Mouse (Mus musculus) gastrocnemius, postnatal 25 days (tissue): ENCODE data around the gene Smarcc1. TPM values are rescaled to one million over a fixed set of nuclear protein-coding genes. Genes with fewer than 3 reads are reported as not detected.

Source experiments
- DNase-seq: peaks from one replicate; pipeline ENCODE4 v3.0.0; 2022
- total RNA-seq, 2 experiments: library from RNA; stranded (reverse); gene quantifications; 1 replicate in 1 of 2; 2 replicates in 1 of 2; pipeline ENCODE4 v1.2.3; 2021

Gene Smarcc1
- total RNA-seq, 2 experiments from 2014 or later: 19.5 to 19.6 TPM

DNA sequence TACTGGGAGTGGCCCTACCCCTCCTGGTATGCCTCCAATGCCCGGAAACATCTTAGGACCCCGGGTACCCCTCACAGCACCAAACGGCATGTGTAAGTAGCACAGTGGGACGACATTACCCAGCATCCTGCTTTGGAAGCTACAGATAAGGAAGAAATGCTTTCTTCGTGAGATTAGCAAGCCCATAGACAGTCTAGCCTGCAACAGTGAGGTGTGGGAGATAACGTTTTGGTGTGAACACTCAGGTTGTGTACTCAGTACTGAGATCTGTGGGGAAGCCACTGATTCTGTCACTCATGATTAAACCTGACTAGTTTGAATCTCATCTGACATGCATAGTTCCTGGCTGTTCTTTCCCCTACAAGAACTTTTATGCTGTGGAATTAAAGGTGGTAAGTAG is 117.5 kb downstream of the Smarcc1 start:
- DNase-seq: no peak

DNA sequence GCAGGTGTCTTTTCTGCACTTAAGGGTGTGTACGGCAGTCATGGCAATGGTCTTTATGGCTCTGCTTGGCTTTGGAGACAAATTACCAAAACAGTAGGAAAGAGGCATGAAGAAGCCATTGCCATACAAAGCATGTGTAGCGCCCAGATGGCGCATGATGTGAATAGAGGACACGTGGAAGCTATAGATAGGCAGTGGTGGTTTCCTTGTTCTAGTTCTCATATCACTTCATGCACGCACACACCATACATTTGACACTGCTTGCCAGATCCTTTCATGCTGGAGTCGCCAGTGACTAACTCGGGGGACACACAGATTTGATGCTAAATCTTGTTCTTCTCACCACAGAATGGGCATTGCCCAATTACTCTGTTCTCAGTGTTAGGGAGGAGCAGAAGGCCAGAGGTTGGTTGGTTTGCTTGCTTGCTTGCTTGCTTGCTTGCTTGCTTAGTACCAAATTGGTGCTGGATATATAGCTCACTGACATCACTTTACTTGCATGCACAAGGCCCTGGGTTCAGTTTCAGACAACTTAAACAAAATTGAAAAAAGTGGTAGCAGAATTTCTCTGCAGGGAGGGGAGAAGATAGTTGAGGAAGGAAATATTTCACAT is 125.8 kb downstream of the Smarcc1 start, which contains the start of gene Cspg5:
TSS of gene Cspg5 (plus strand) at position 563 of the 613 bp plus-strand sequence.
- DNase-seq: no peak

DNA sequence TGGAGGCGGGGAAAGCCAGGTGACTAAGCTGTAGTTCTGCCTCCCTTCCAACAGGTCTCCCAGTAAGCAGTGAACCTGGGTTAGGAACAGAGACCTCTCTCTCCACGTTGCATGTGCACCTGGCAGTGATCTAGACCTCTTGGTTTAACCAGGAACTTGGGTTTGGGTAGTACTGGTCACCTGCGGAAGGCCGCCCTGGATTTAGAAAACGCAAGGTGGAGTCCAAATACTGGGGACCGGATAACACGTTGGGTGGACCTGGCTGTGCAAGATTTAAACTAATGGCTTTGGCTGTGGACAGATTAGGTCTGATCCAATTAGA is 127.0 kb downstream of the Smarcc1 start:
- DNase-seq: no peak

DNA sequence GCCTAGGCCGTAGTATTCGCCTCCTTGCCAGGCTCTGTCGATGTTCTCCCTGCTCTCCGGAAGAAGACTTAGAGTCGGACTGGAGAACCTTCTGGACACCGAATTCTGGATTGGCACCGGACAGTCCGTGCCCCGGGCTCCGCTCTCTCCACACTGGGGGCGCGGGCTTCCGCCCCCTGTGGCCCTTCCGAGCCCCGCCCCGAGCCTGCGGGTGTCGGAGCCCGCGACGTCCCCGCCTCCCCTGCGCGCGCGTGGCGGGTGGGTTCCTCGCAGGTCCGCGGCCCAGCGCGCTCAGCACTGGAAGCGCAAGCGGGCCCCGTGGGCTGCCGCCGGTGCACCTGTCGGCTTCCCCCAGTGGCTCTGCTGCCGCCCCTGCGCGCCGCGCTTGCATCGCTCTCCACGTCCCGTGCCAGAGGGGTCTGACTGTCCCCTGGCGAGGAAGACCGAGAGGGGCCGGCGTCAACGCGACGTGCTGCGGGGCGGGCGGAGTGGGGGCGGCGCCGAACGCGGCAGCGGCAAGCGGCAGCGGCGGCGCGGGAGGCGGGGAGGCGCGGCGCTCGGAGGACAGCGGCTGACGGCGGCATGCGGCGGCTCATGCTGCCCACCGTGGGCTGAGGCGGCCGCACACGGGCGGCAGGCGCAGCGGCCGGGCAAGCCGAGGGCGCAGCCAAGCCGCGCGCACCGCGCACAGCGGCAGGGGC is 127.5 kb downstream of the Smarcc1 start:
- peak; percentile 16 for DNase-seq

DNA sequence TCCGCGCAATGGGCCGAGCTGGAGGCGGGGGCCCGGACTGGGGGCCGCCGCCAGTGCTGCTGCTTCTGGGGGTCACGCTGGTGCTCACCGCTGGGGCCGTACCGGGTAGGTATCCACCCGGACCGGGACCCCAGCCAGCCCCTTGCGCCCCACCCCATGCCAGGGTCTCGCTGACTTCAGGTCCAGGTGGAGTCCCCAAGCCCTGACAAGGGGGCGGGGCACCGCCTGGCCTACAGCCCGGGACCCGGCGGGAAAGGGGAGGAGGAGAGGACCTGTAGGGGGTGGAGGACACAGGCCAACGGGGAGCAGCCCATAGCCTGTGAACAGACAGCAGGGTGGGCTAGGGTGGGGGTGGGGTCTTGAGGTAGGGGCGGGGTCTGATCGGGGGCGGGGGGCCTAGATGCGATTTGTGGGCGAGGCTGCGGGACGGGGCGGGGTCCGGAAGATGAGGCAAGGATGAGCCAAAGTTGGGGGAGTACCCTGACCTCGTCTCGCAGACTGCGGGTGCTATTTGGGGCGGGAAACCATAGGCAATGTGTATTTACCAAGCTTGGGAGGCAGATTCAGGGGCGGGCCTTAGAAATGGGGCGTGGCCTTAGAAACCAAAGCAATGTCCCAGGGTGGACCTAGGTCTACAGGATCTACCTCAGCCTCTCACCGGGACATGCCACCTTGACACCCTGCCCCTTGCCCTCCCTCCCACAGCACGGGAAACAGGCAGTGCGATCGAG is 128.2 kb downstream of the Smarcc1 start:
- peak; percentile 15 for DNase-seq

DNA sequence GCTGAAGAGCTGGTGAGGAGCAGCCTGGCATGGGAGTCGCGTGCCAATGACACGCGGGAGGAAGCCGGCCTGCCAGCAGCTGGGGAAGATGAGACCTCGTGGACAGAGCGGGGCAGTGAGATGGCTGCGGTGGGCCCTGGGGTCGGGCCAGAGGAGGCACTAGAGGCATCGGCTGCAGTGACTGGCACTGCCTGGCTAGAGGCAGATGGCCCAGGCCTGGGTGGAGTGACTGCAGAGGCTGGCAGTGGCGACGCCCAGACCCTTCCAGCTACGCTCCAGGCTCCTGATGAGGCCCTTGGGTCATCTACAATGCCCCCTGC is 128.8 kb downstream of the Smarcc1 start:
- DNase-seq: no peak

DNA sequence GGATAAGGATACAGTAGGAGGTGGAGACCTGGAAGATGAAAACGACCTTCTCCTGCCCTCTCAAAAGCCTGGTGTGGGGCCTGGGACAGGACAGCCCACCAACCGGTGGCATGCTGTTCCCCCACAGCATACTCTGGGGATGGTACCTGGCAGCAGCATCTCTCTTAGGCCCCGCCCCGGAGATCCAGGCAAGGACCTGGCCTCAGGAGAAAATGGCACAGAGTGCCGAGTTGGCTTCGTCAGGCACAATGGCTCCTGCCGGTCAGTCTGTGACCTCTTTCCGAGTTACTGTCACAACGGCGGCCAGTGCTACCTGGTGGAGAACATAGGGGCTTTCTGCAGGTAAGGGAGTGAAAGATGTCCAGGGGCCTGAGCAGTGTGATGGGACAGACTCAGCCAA is 129.5 kb downstream of the Smarcc1 start:
- DNase-seq: no peak

DNA sequence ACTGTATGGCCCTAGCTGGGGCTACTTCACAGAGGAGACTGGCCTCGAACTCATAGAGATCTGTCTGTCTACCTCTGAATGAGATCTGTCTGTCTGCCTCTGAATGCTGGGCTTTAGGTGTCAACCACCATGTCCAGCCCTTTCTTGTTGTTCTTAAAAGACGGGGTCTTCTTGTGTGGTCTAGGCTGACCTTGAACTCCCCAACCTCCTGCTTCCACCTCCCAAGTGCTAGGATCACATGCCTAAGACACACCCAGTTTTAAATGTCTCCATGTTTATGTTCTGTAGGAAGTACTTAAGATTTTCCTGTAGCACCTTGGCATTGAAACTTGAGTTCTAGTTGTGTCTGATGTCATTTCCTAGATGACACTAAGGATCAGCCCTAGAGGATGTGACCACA is 131.4 kb downstream of the Smarcc1 start:
- DNase-seq: no peak

DNA sequence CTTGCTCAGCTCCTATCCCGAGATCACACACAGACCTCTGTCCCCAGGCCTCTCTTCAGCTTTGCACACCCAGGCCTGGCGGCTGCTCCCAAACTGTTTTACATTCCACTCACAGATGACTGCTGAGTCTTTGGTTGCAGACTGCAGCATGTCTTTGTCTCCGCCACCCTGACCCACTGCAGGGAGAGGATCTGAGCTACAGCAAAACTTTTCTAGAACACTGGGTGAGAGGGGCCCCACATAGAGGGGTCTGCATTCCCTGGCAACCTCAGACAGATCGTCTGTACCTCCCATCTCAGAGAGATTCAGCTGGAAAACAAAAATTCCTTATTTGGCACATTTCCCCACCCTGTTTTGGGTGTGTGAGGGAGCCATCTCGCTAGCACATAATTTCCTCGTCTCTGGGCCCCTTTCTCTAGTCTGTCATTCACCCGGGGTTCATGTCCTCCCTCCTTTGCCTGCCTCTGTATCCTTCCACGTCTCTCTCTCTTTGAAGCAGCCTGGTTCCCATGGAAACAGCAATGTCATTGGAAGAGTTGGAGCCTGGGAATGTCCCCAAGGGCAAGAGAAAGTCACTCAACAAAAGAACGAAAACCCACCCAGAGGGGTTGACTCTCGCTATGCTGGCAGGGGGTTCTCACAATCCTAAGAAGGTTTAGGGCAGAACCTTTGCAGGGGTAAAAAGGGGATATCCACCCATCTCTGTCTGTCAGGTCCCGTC is 132.5 kb downstream of the Smarcc1 start:
- DNase-seq: no peak

DNA sequence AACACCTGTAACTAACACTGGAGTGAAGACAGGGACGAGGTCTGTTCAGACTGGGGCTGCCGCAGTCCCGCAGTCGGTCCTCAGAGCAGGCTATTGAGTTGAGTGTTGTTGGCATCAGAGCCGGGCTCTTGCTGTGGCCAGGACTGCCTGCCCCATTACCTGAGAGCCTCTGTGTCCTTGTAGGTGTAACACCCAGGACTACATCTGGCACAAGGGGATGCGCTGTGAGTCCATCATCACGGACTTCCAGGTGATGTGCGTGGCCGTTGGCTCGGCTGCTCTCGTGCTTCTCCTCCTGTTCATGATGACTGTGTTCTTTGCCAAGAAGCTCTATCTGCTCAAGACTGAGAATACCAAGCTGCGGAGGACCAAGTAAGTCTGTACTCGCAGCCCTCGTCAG is 133.3 kb downstream of the Smarcc1 start:
- DNase-seq: no peak

DNA sequence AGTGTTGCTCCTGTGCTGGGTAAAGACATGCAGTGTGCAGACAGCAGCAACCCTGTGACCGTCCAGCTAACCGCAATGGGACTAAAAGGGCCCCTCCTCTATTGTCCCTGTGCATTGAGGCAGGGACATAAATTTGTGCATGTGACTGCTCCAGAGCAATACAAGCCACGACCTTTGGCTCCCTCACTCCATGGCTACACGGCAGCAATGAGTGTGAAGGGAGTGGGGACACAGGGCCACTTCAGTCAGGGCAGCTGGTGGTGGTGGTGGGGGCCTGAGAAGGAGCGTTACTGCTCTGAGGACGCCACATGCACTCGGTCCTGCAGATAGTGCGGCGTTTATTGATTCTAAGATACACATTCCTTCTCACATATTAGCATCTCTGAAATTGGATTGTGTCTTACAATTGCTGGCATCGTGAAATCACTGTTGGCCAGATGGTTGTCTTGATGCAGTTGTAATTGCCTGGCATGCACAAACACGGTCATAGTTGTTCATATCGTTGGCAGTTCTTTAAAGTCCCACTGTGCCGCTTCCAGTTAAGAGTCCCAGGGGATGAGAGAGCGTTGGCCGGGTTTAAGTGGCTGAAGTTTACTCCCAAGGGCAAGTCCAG is 138.0 kb downstream of the Smarcc1 start:
- DNase-seq: no peak

DNA sequence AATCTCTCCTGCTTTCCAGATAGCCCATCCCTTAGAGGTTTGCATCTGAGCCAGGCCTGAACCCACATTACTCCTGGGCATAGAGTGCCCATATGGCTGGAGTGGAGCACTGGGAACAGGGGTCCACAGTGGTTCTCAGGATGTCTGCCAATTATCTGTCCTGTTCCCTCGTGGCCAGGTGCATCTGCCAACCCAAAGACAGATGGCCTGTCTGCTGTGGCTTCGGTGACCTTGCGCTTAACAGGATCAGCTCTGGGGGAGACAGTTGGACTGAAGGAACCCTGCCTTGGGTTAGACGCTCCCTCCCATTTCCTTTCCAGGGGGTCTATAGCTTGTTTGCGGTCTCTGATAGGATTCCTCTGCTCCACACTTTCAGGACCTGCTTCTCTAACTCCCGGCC is 141.1 kb downstream of the Smarcc1 start:
- DNase-seq: no peak

DNA sequence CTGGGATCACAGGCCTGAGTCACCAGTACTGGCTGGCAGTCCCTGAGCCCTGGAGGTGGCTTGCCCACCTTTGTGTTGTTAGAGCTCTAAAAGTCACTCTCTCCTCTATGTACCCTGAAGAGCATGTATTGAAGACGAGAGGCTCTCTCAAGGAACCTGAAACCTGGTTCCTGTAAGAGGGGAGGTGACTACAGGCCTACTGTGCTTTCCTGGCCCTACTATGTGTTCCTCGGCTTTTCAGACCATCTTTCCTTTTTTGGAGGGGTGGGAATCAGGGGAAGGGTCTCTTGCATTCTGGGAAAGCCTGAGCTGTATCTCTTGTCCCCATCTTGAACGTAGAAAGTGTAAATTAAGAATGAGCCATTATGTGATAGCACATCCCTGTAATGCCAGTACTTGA is 141.6 kb downstream of the Smarcc1 start:
- no peak for DNase-seq

DNA sequence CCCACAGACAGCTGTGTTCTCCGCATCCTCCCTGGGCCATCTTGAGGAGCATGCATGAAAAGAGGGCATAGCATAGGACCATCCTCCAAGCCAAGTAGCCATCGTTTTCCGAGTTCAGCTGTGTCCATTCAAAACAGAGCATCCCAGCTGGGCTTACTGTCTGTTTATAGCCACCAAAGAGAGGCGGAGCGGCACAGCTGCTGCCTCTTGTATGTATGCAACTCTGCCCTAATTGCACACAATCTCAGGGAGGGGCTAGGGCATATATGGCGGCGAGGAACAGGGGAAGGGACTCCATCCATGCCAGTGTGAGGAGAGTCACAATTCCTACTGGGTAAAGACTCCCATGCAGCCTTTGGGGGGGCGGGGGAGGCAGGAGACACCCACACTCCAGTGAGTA is 145.7 kb downstream of the Smarcc1 start:
- DNase-seq: no peak

DNA sequence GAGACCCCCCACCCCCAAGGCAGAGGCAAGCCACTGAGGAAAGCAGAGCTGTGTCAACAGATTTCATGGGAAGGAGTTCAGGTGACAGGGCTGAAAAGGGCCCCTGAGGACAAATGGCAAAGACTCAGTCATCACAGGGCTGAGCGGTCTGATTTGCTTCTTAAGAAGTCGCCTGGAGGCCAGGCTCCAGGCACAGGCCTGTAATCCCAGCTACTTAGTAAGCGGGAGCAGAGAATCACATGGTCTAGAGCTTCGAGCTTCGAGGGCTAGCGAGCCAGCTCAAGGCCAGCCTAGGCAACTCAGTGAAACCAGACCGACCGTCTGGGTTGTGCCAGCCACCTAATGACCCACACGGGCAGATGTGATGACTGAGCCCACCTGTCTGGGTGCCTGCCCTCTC is 147.5 kb downstream of the Smarcc1 start:
- no peak for DNase-seq

DNA sequence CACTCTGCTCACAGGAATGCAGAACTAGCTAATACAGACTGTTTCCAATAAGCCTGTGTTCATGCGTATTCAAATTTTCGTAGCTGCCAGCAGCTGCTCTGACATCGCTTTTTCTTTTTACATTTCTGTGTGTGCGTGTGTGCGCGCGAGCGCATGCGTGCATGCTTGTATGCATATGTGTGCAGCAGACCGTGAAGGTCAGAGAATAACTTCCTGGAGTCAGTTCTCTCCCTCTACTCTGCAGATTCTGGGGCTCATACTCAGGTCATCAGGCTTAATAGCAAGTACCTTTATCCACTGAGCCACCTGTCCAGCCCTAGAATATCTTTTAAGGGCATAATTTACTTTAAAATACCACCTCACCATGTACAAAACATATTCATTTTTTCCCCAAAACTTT is 150.9 kb downstream of the Smarcc1 start:
- no peak for DNase-seq

DNA sequence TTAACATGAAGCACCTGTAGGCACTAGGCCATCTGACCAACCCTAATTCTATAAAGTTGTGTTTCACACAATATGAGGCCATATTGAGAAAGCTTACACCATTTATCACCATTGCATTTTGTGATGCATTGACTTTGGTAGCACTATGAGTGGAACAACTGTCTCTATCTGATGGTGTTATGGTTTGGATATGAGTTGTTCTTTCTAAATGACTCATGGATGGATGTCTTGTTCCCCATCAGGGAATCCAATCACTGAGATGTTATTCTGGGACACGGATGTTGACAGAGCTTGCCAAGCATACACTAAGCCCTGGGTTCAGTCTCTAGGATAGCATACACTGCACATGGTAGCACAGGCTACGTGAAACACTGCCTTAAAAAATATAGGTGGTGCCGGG is 154.8 kb downstream of the Smarcc1 start:
- no peak for DNase-seq

DNA sequence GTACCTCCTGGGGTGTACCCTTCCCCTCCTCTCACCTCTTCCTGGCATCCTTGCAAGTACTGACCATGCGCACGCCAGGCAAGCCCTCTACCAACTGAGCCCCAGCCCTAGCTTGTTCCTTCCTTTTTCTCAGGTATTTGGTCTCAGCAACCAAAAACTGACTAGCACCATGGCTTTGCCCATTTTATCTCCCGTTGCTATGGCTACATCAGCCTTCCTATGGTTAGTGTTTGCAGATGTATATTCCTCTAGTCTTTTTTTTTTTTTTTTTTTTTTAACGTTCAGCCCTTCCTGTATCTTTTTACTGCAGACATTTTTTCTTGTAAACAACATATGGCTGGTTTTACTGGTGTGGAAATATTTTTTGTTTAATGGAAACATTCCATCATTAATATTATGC is 156.0 kb downstream of the Smarcc1 start:
- DNase-seq: no peak

DNA sequence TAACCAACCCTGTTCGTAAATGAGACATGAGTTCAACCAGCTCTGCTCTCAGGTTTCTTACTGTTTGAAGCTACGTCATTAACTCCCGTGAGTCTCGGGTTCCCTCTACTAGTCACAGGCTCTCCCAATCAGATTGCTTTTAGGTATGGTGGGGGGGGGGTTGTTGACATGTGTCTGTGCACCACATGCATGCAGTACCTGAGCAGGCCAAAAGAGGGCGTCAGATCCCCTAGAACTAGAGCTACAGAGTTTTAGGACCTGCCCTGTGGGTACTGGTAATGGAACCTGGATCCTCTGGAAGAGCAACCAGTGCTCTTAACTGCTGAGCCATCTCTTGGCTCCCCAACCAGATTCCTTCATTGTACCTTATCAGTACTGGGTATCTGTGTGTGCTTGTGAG is 158.4 kb downstream of the Smarcc1 start:
- no peak for DNase-seq

DNA sequence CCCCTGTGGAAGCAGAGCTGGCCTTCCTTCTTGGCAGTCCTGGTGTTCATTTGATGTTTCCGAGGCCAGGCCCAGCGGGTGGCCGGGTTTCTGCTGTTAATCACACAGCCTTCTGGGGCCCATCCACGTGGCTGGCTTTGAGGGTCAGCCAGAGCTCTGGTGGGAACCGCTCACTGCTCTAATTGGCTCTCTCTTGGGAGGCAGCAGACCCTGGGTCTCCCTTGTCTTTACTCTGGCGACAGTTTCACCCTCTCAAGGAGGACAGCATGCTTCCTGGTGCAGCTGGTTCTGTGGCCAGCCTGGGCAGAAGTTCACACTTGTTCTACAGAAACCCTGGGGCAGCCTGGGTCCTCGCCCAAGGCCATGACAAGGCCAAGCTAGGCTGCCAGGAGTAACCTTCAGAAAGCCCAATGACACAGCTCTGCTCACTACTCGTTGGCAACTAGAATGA is 159.9 kb downstream of the Smarcc1 start:
- DNase-seq: no peak

DNA sequence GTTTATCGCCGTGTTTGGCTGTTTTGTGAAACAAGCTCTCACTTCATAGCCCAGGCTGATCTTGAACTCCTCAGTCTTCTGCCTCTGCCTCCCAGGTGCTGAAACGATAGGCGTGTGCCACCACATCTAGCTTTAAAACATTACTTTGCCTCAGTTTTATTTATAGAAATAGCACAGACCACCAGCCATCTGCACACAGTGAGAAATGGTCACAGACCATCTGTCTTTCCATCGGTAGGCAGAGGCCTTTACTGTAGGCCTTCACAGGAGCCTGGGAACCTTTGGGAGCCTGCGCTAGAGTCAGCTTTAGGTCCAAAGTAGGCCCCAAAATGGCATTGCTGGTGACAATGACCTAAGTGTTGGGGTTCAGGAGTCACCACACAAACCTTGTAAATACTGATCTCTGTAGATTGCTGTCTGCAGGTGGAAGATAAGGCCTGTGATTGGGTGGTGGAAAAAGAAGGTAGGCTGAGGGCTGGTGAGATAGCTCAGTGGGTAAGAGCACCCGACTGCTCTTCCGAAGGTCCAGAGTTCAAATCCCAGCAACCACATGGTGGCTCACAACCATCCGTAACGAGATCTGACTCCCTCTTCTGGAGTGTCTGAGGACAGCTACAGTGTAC is 166.7 kb downstream of the Smarcc1 start:
- no peak for DNase-seq

DNA sequence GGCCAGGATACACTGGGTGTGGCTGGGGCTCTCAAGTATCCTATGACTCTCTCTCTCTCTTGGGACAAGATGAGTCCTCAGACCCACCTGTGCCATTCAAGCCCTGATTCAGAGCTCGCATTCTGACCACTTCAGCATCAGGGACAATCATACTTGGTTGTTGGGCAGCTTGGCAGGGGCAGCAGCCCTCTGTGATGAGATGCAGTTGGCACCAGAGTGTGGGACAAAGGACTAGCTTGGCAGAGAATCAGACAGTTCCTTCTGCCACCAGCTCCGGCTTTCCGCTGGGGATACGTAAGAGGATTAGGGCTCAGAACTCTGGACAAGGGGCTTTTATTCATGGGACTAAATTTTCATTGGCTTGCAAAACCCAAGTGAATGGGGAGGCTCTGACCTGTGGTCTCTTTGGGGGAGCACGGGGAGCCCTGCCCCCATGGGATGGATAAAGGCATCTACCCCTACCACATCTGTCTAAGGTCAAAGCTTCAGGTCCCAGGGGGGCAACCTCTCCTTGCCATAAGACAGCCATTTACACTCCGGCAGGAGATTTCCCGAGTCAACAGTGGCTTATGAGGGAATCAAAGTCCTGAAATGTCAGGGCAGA is 169.9 kb downstream of the Smarcc1 start:
- no peak for DNase-seq
